Mouse (Mus musculus) midbrain, embryonic 11.5 days (tissue): ENCODE results near the gene Tmem121. TPM values are rescaled to one million over a fixed set of nuclear protein-coding genes. Genes with fewer than 3 reads are reported as not detected.
A peak's percentile ranks its signal among the peaks of the same experiment; 100 is the strongest.

Experiments used
- ATAC-seq: fragments of 200-750 bp; cut with Nextera tagmentation; 2 replicates; pipeline ENCODE4 v1.8.0; 2017; ENCODE audit warnings: moderate TSS enrichment, moderate library complexity; ENCODE audit not compliant: low FRiP score
- DNase-seq: peaks from one replicate; pipeline ENCODE4 v3.0.0; 2015; ENCODE audit warnings: low spot score; ENCODE audit errors: missing footprints
- H3K27ac ChIP-seq: fragments of 300-500 bp; sonication (generic); 2 replicates; pipeline ENCODE4 v1.5.1; 2014; ENCODE audit warnings: low read depth, low read length
- H3K27me3 ChIP-seq: fragments of 300-500 bp; sonication (generic); 2 replicates; pipeline ENCODE4 v1.6.1; 2014; ENCODE audit warnings: mild to moderate bottlenecking, low read length, moderate library complexity, mixed read lengths; ENCODE audit not compliant: control insufficient read depth, insufficient read depth
- H3K36me3 ChIP-seq: fragments of 300-500 bp; sonication (generic); 2 replicates; pipeline ENCODE4 v1.6.1; 2014; ENCODE audit warnings: mild to moderate bottlenecking, low read length, moderate library complexity, mixed read lengths; ENCODE audit not compliant: control insufficient read depth, insufficient read depth
- H3K4me1 ChIP-seq: fragments of 300-500 bp; sonication (generic); 2 replicates; pipeline ENCODE4 v1.6.1; 2014; ENCODE audit warnings: low read length; ENCODE audit not compliant: control insufficient read depth, insufficient read depth
- H3K4me2 ChIP-seq: fragments of 300-500 bp; sonication (generic); 2 replicates; pipeline ENCODE4 v1.6.1; 2014; ENCODE audit warnings: mild to moderate bottlenecking, moderate library complexity
- H3K4me3 ChIP-seq: fragments of 300-500 bp; sonication (generic); 2 replicates; pipeline ENCODE4 v1.5.1; 2014; ENCODE audit warnings: low read depth, low read length
- H3K9ac ChIP-seq: fragments of 300-500 bp; sonication (generic); 2 replicates; pipeline ENCODE4 v1.6.1; 2014; ENCODE audit warnings: low read length
- H3K9me3 ChIP-seq: fragments of 300-500 bp; sonication (generic); 2 replicates; pipeline ENCODE4 v1.6.1; 2016; ENCODE audit warnings: low read length; ENCODE audit not compliant: control insufficient read depth
- WGBS: fragments of 180-500 bp; shearing (Covaris S2); extraction: QIAGEN DNeasy Blood & Tissue Kit; methylation state at CpG from one replicate; pipeline ENCODE4 v1.1.7; 2014; 5-methylcytosine and 5-hydroxymethylcytosine counted together
- polyA plus RNA-seq: library from polyadenylated mRNA; unstranded; fragments of >200 nt; fragmentation: Nextera tagmentation; extraction: Ambion mirVana; gene quantifications from 2 replicates; pipeline ENCODE4 v1.2.1, GENCODE M21; 2014

The Tmem121 gene
- polyA plus RNA-seq, 1 experiment from 2014 or later = 13.1 TPM

DNA sequence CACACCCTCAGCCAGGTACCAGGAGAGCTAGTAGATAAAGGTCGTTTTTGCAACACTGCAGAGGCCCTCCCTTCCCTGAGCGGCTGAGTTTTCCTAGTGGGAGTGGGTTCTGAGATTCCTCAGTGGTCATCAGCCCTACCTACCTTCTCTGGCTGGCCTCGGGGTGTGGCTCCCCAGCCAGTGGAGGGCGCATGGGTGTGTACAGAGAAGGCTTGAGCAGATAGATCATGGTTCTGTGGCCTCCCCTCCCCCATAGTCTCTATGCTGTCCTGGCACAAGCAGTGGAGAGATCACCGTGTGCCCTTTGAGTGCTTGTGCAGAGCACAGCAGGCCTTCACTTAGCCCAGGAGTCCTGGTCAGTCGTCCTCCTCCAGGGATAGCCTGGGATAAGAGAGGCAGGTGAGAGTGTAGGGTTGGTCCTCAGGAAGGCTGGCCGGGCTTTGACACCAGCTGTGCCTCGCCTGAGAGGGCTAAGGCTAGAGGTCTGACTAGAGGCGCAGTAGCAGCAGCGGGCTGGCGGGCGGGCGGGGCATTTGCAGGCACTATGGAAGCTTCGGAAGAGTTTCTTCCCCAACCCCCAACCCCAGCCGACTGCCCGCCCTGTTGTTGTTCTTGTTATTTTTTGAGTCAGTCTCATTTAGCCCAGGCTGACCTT is 37.2 kb upstream of the Tmem121 start:
- Histone ChIP-seq H3K27me3 (peaks cover 13% of the 10 kb centered on the region; the same call in 1 of the 2 replicates), H3K9ac (no peak overlapping the region), H3K9me3 (no peaks in the 10 kb centered on the region), H3K36me3 (peaks cover 4% of the 10 kb centered on the region; the same call in 1 of the 2 replicates), H3K4me2 (no peak overlapping the region), H3K4me3 (no peak overlapping the region), H3K4me1 (peaks cover 13% of the 10 kb centered on the region), H3K27ac (no peak overlapping the region)
- WGBS = 35% methylated on average over 16 of the region's 16 CpGs
- DNase-seq (peak; percentile 84), ATAC-seq (no peak)

DNA sequence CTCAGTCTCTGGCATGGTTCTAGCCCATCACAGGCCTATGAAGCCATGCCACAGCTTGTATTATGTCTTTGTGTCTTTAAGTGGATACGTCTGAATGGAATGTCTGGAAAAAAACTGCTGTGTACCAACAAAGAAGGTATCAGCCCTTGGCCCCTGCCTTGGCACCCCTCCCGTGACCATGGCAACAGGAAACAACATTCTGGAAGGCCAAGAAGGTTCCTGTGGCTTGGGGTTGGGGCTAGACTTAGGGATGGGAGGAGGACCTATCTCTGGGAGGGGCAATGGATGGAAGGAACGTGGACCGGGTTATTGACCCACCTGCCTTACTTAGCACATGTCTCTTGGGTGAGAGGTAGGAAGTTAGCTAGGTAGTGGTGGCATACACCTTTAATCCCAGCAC is 36.4 kb upstream of the Tmem121 start:
- no peak overlapping the region for H3K4me3 ChIP-seq
- no peak overlapping the region for H3K4me2 ChIP-seq
- 59% methylated on average over 4 of the region's 4 CpGs for WGBS
- no peak overlapping the region for H3K27ac ChIP-seq
- no peaks in the 10 kb centered on the region for H3K9me3 ChIP-seq
- 0 out of 2 replicates have a peak overlapping the region, but pooled peaks have one; percentile 5 for H3K9ac ChIP-seq
- no peak for ATAC-seq
- H3K27me3 ChIP-seq = peaks cover 13% of the 10 kb centered on the region; the same call in 1 of the 2 replicates
- no peak for DNase-seq
- H3K4me1 ChIP-seq = peaks cover 13% of the 10 kb centered on the region
- peaks cover 4% of the 10 kb centered on the region; the same call in 1 of the 2 replicates for H3K36me3 ChIP-seq

GRCm38 (mm10) chr12:113149896-113150295 is 35.8 kb upstream of the Tmem121 start:
- Histone ChIP-seq H3K9ac (no peak overlapping the region), H3K4me3 (no peak overlapping the region), H3K4me1 (peaks cover 13% of the 10 kb centered on the region), H3K36me3 (0 out of 2 replicates have a peak, but pooled peaks cover 2% of the 10 kb centered on the region), H3K27me3 (peaks cover 13% of the 10 kb centered on the region; the same call in 1 of the 2 replicates), H3K4me2 (no peak overlapping the region), H3K9me3 (no peaks in the 10 kb centered on the region), H3K27ac (no peak overlapping the region)
- DNase-seq (peak; percentile 75), ATAC-seq (no peak)
- 74% methylated on average over 3 of the region's 3 CpGs for WGBS

DNA sequence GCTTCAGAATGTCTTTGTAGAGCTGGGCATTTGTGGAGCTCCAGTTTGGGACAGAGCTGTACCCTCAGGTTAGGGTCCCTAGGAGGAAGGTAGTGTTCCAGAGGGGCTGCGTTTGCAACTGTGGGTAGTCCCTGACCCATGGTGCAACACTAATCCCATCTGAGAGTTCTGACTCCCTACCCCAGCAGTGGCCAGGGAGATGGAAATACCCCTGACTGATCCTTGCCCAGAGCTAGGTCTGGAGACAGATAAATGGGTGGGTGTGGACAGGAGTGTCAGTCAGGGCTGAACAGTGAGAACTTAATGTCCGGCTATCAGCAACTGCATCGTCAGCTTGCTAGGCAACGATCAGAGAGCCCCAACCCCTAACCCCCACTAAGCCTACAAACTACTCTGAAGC is 35.1 kb upstream of the Tmem121 start:
- Histone ChIP-seq H3K9me3 (no peaks in the 10 kb centered on the region), H3K36me3 (no peaks in the 10 kb centered on the region), H3K27ac (no peak overlapping the region), H3K9ac (no peak overlapping the region), H3K4me1 (peaks cover 19% of the 10 kb centered on the region), H3K4me3 (no peak overlapping the region), H3K4me2 (no peak overlapping the region), H3K27me3 (peaks cover 13% of the 10 kb centered on the region; the same call in 1 of the 2 replicates)
- DNase-seq (no peak), ATAC-seq (no peak)
- 78% methylated on average over 4 of the region's 4 CpGs for WGBS

GRCm38 (mm10) chr12:113151046-113151445 is 34.7 kb upstream of the Tmem121 start:
- no peaks in the 10 kb centered on the region for H3K9me3 ChIP-seq
- no peak overlapping the region for H3K9ac ChIP-seq
- ATAC-seq (no peak), DNase-seq (no peak)
- H3K27ac ChIP-seq = no peak overlapping the region
- no peaks in the 10 kb centered on the region for H3K36me3 ChIP-seq
- peaks cover 19% of the 10 kb centered on the region for H3K4me1 ChIP-seq
- no peak overlapping the region for H3K4me2 ChIP-seq
- H3K27me3 ChIP-seq = peaks cover 13% of the 10 kb centered on the region; the same call in 1 of the 2 replicates
- 83% methylated on average over 8 of the region's 8 CpGs for WGBS
- no peak overlapping the region for H3K4me3 ChIP-seq

GRCm38 (mm10) chr12:113151661-113152271 is 34.0 kb upstream of the Tmem121 start:
- ATAC-seq (no peak), DNase-seq (peak; percentile 94)
- Histone ChIP-seq H3K9ac (peak overlapping the region; percentile 29), H3K27ac (no peak overlapping the region), H3K4me2 (peak overlapping the region; percentile 53), H3K27me3 (peaks cover 13% of the 10 kb centered on the region; the same call in 1 of the 2 replicates), H3K4me3 (peak overlapping the region; percentile 39), H3K4me1 (peaks cover 15% of the 10 kb centered on the region), H3K36me3 (no peaks in the 10 kb centered on the region), H3K9me3 (no peaks in the 10 kb centered on the region)
- WGBS = under 1% methylated on average over 36 of the region's 36 CpGs

DNA sequence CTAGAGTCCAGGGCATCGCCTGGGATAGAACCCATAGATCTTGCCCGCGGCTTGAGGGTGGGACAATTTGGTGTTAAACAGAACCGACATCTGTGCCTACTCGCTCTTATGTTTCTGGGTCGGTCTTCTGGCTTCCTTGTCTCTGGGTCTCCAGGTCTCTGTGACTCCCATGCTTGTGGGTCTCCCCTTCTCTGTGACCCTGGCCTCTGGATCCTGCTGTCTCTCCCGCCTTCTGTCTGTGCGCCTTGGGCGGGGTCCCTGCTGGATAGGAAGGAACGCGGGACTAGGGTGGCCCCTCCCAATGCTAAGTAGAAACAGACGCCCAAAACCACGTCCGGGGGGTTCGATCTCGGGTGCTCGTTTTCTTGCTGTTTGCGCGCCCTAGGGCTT is 33.5 kb upstream of the Tmem121 start:
- no peak for ATAC-seq
- Histone ChIP-seq H3K4me1 (peaks cover 20% of the 10 kb centered on the region), H3K36me3 (no peaks in the 10 kb centered on the region), H3K9ac (peak overlapping the region; percentile 29), H3K27ac (no peak overlapping the region), H3K4me2 (peak overlapping the region; percentile 53), H3K9me3 (no peaks in the 10 kb centered on the region), H3K4me3 (peak overlapping the region; percentile 39), H3K27me3 (peaks cover 13% of the 10 kb centered on the region; the same call in 1 of the 2 replicates)
- WGBS = 25% methylated on average over 19 of the region's 19 CpGs
- DNase-seq = no peak

DNA sequence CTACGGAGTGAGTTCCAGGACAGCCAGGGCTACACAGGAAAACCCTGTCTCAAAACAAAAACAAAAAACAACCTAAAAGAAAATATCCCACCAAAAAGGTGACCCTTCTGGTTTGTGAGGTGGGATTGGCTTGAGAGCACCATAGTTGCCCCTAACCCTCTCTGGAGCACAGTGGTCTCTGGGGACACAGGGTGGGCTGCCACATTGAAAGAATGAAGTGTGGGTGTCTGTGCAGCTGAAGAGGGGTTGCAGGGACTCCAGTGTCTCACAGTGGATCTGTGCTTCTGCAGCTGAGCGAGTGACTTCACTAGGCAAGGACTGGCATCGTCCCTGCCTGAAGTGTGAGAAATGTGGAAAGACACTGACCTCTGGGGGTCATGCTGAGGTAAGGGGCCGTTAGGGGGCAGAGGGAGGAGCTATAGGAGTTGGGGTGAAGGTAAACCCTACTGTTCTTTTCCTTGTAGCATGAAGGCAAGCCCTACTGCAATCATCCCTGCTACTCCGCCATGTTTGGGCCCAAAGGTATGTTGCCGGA is 32.7 kb upstream of the Tmem121 start:
- Histone ChIP-seq H3K4me3 (no peak overlapping the region), H3K4me1 (peaks cover 23% of the 10 kb centered on the region), H3K27ac (no peak overlapping the region), H3K36me3 (no peaks in the 10 kb centered on the region), H3K4me2 (no peak overlapping the region), H3K9ac (no peak overlapping the region), H3K27me3 (peaks cover 13% of the 10 kb centered on the region; the same call in 1 of the 2 replicates), H3K9me3 (no peaks in the 10 kb centered on the region)
- 84% methylated on average over 6 of the region's 6 CpGs for WGBS
- ATAC-seq = no peak
- peak; percentile 70 for DNase-seq

GRCm38 (mm10) chr12:113153971-113154370 is 31.8 kb upstream of the Tmem121 start:
- 88% methylated on average over 7 of the region's 7 CpGs for WGBS
- Histone ChIP-seq H3K4me3 (no peak overlapping the region), H3K36me3 (no peaks in the 10 kb centered on the region), H3K27ac (no peak overlapping the region), H3K9me3 (no peaks in the 10 kb centered on the region), H3K4me1 (peaks cover 23% of the 10 kb centered on the region), H3K9ac (no peak overlapping the region), H3K4me2 (no peak overlapping the region), H3K27me3 (peaks cover 13% of the 10 kb centered on the region; the same call in 1 of the 2 replicates)
- DNase-seq (peak; percentile 83), ATAC-seq (no peak)
